11 mouse cellular contexts compared by ENCODE assay signal in the genomic region with DNA sequence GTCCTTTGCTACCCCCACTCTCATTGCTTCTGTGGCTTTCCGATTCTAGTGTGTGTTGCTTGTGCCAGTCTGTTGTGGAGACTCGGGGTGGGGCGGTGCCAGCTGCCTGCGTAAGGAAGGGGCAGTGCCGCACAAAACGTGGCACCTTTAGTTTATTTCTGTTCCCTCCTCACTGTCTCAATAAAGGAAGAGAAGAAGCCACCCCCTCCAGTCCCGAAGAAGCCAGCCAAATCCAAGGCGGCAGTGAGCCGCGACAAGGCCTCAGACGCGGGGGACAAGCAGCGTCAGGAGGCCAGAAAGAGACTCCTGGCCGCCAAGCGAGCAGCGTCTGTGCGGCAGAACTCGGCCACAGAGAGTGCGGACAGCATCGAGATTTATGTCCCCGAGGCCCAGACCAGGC. TPM values are rescaled to one million over a fixed set of nuclear protein-coding genes. Genes with fewer than 3 reads are reported as not detected.
DNase-seq lines count a peak whose midpoint lies in the region; ATAC-seq and TF ChIP-seq lines count a peak whose summit lies in the region.
"Had no signal": no experiment of that assay in that cellular context is flagged by ENCODE, and none has a peak within 500 bp of the region (broad histone marks: within the 10 kb centered on the region; RNA-seq: fewer than 3 reads in every experiment).

No protein-coding gene starts in this region.

- H3K4me1 ChIP-seq in forebrain, embryonic 13.5 days: no peaks in the 10 kb centered on the region
- no peaks in the 10 kb centered on the region for H3K4me1 ChIP-seq in forebrain, embryonic 14.5 days (ENCODE audit: control insufficient read depth, insufficient read depth, low read length)

- H3K9ac ChIP-seq in forebrain, embryonic 13.5 days: no peak overlapping the region
- no peak overlapping the region for H3K9ac ChIP-seq in forebrain, embryonic 14.5 days (ENCODE audit: low read length)
- H3K9ac ChIP-seq: limb, embryonic 12.5 days had no signal

- ATAC-seq in forebrain, embryonic 13.5 days: no peak
- ATAC-seq in forebrain, embryonic 14.5 days: no peak
- ATAC-seq in activated CD4-positive, CD25-positive, alpha-beta regulatory T cell, adult 4 months: no peak

- WGBS in forebrain, embryonic 13.5 days: 92% methylated on average over 21 of the region's 21 CpGs
- WGBS in forebrain, embryonic 14.5 days: 95% methylated on average over 21 of the region's 21 CpGs

- H3K4me3 ChIP-seq in forebrain, embryonic 13.5 days: no peak overlapping the region
- no peak overlapping the region for H3K4me3 ChIP-seq in forebrain, embryonic 14.5 days (ENCODE audit: low read depth, low read length)
- no peak overlapping the region for H3K4me3 ChIP-seq in layer of hippocampus, adult 2 months
- H3K4me3 ChIP-seq: limb, embryonic 12.5 days had no signal

- 0 out of 2 replicates have a peak, but pooled peaks cover 5% of the 10 kb centered on the region for H3K9me3 ChIP-seq in forebrain, embryonic 13.5 days (replicated peaks)
- H3K9me3 ChIP-seq in forebrain, embryonic 14.5 days (replicated peaks; ENCODE audit: control insufficient read depth, low read length): 0 out of 2 replicates have a peak, but pooled peaks cover 5% of the 10 kb centered on the region
- H3K9me3 ChIP-seq: megakaryocyte, embryonic 14.5 days had no signal

- H3K27me3 ChIP-seq in forebrain, embryonic 13.5 days: no peaks in the 10 kb centered on the region
- no peaks in the 10 kb centered on the region for H3K27me3 ChIP-seq in forebrain, embryonic 14.5 days (replicated peaks; ENCODE audit: control insufficient read depth, insufficient read depth, low read length)
- H3K27me3 ChIP-seq: limb, embryonic 12.5 days; megakaryocyte, embryonic 14.5 days had no signal

- DNase-seq in forebrain, embryonic 14.5 days (ENCODE audit: low spot score): no peak
- DNase-seq in layer of hippocampus, adult 2 months (ENCODE audit: low spot score in 2 of 2): no peak
- DNase-seq in layer of hippocampus, postnatal 25 days (ENCODE audit: extremely low spot score in 1 of 2, low spot score in 1 of 2): no peak
- peak; percentile 55 for DNase-seq in right cerebral cortex, postnatal 25 days
- DNase-seq in right cerebral cortex, postnatal 10 days (ENCODE audit: low spot score in 2 of 2): no peak
- no peak for DNase-seq in embryo, embryonic 10.5 days (ENCODE audit: low spot score)

- H3K4me2 ChIP-seq in forebrain, embryonic 13.5 days: no peak overlapping the region
- no peak overlapping the region for H3K4me2 ChIP-seq in forebrain, embryonic 14.5 days (ENCODE audit: low read length)
- H3K4me2 ChIP-seq: limb, embryonic 12.5 days had no signal

- no peak for TF ChIP-seq CTCF in layer of hippocampus, adult 2 months (conservative IDR thresholded peaks at IDR 0.05)

- H3K27ac ChIP-seq in forebrain, embryonic 13.5 days: 0 out of 2 replicates have a peak overlapping the region, but pooled peaks have one; percentile 11
- H3K27ac ChIP-seq in forebrain, embryonic 14.5 days (ENCODE audit: low read depth, low read length): no peak overlapping the region
- H3K27ac ChIP-seq in layer of hippocampus, adult 2 months: peak overlapping the region; percentile 69
- H3K27ac ChIP-seq: limb, embryonic 12.5 days had no signal

- peaks cover 78% of the 10 kb centered on the region for H3K36me3 ChIP-seq in forebrain, embryonic 13.5 days (ENCODE audit: poor library complexity, severe bottlenecking)
- H3K36me3 ChIP-seq in forebrain, embryonic 14.5 days (ENCODE audit: control insufficient read depth, insufficient read depth, low read length): peaks cover 76% of the 10 kb centered on the region

RNA-seq across cellular contexts. Expression of a gene that starts 12.7 kb away (rescaled TPM):
- 28.1 and 28.4 TPM in 2 replicates for polyA plus RNA-seq in forebrain, embryonic 13.5 days (2015; fragmentation: Nextera tagmentation; extraction: Ambion mirVana)
- 40.5 and 44.1 TPM in 2 replicates for polyA plus RNA-seq in forebrain, embryonic 14.5 days (2014; fragmentation: Nextera tagmentation; extraction: Ambion mirVana)
- total RNA-seq in layer of hippocampus, adult 2 months (2021): 10 to 100 TPM; 14.3 to 18.6 TPM
- total RNA-seq in layer of hippocampus, postnatal 25 days (2021): 10 to 100 TPM; 14.3 to 18.8 TPM
- not detected for polyA plus RNA-seq in activated CD4-positive, CD25-positive, alpha-beta regulatory T cell, adult 4 months (2017; shearing (Covaris generic))
- total RNA-seq: common myeloid progenitor, adult 5-6 weeks had no signal

Comparison
In these comparisons a context has a peak if more than half of its experiments do, and no peak if none do; other contexts are left out.
1. RNA of a gene that starts 12.7 kb away (polyA plus RNA-seq): 40.5 to 44.1 TPM in forebrain, embryonic 14.5 days and 28.1 to 28.4 TPM in forebrain, embryonic 13.5 days; not detected in activated CD4-positive, CD25-positive, alpha-beta regulatory T cell, adult 4 months; every median in the first group is over 10 times any median in the second.